Mouse (Mus musculus) bone marrow, adult 2 months (tissue): Measurements from ENCODE around the gene Erf.

Experiments
- CTCF ChIP-seq: fragments of 200-500 bp; IDR thresholded peaks from 2 replicates; pipeline ENCODE4 v1.5.1; 2011; ENCODE audit warnings: low read length, control low read depth; ENCODE audit not compliant: control insufficient read depth, insufficient read depth
- POLR2A ChIP-seq: fragments of 200-500 bp; IDR thresholded peaks from 2 replicates; pipeline ENCODE4 v1.6.1; 2011; ENCODE audit warnings: low read depth, mild to moderate bottlenecking, control low read depth, low read length, borderline replicate concordance; ENCODE audit not compliant: control insufficient read depth

GRCm38 (mm10) chr7:25235526-25235925, 15.0 kb downstream of the Erf start:
- TF ChIP-seq CTCF (no peak), POLR2A (no peak)
